Mouse (Mus musculus): Measurements from ENCODE around the gene Best1. TPM values are rescaled to one million over a fixed set of nuclear protein-coding genes. Genes with fewer than 3 reads are reported as not detected.

Best1 gene
- polyA plus RNA-seq, 1 experiment from 2014 or later, result 2.5 TPM

DNA sequence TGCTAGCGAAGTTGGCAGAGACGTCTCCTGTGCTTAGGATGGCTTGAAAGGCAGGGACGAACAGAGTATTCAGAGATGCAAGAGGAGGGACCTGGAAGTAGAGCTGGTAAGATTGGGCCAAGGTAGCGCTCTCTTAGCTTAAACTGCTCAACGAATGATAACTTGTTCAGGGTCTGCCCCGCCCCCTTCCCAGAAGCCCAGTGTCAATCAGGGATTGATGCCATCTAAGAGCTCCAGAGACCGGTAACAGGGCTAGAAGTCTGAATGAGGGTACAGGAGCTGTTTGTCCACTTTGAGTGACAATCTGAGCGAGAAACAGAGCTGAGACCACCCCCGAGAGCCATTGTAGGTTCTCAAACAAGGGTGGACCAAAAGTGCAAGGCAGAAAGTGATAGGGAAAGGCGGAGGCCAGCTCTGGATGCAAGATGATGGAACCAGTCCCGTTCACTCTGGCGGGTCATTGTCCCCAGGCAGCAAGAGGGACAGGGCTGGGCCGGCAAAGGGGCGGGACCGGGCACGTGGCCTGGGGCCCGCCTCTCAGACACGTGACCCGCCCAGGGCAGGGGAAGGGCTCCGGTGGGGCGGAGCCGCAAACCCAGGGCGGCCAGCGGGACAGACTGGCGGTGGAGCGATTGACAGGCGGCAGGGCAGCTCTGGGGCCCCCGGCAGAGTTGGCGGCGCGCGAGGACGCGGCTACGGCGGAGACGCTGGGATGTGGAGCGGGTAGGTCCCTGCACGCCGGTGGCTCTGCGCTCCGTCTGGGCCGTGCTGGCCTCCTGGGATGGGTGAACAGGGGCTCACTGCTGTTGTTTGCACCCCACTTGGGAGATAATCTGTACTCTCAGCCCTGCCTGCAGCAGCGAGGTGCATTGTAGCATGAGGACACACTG is 16.4 kb upstream of the Best1 start:
- H3K9ac ChIP-seq (replicated peaks; ENCODE audit: low read length), result peak overlapping the region; percentile 75
- peak overlapping the region; percentile 58 for H3K4me3 ChIP-seq (replicated peaks; ENCODE audit: low read depth, low read length)
- DNase-seq (peak; percentile 88), ATAC-seq (ENCODE audit: low FRiP score, low TSS enrichment) (peak; percentile 94)
- H3K36me3 ChIP-seq (ENCODE audit: control insufficient read depth, insufficient read depth, low read length), result no peaks in the 10 kb centered on the region
- H3K27me3 ChIP-seq (ENCODE audit: control insufficient read depth, insufficient read depth, low read length), result no peaks in the 10 kb centered on the region
- WGBS, result 5% methylated on average over 43 of the region's 44 CpGs
- H3K9me3 ChIP-seq (ENCODE audit: control insufficient read depth, low read length), result no peaks in the 10 kb centered on the region
- H3K4me2 ChIP-seq (ENCODE audit: low read length), result peak overlapping the region; percentile 95
- peak overlapping the region; percentile 27; the same call in 1 of the 2 replicates for H3K27ac ChIP-seq (replicated peaks; ENCODE audit: low read depth, low read length)
- peaks cover 14% of the 10 kb centered on the region for H3K4me1 ChIP-seq (ENCODE audit: control insufficient read depth, insufficient read depth, low read length)

DNA sequence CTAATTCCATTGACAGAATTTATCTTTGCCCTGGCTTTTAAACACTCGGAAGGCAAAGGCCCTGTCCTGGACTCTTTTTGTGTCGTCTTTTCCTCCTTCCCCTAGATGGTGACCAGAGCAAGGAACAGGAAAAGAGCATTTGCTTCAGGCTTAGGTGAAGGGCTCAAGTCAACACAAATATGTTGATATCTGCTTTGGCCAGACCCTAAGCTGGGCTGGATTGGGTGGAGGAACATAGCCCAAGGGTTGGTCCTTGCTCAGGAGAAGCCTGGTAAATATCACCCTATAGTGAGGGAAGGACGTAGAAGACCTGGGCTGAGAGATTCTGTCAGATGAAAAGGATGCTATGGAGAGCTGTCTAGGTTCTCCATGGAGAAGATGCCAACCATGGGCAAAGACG is 14.7 kb upstream of the Best1 start:
- Histone ChIP-seq H3K27ac (replicated peaks; ENCODE audit: low read depth, low read length) (no peak overlapping the region), H3K27me3 (ENCODE audit: control insufficient read depth, insufficient read depth, low read length) (no peaks in the 10 kb centered on the region), H3K4me3 (replicated peaks; ENCODE audit: low read depth, low read length) (no peak overlapping the region), H3K4me2 (ENCODE audit: low read length) (no peak overlapping the region), H3K36me3 (ENCODE audit: control insufficient read depth, insufficient read depth, low read length) (no peaks in the 10 kb centered on the region), H3K9me3 (ENCODE audit: control insufficient read depth, low read length) (no peaks in the 10 kb centered on the region), H3K4me1 (ENCODE audit: control insufficient read depth, insufficient read depth, low read length) (peaks cover 14% of the 10 kb centered on the region), H3K9ac (replicated peaks; ENCODE audit: low read length) (no peak overlapping the region)
- ATAC-seq (ENCODE audit: low FRiP score, low TSS enrichment) (no peak), DNase-seq (no peak)
- 89% methylated on average over 4 of the region's 4 CpGs for WGBS

DNA sequence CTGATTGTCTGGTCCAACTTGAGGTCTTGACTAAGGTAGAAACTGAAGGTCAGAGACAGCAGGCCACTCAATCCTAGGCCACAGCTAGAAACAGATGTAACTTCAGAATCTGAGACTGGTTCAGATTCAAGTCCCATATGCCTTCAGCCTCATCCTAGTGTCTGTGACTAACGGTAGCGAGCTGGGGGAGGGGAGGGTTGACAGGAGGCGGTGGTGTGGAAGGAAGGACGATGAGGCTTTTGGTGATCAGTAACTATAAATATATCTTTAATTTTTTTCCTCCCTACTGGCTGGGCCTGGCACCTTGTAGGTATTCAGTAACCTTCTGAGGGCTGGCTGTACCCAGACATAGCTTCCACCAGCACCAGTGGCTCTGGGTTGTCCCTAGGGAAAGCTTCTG is 14.0 kb upstream of the Best1 start:
- no peak overlapping the region for H3K9ac ChIP-seq (replicated peaks; ENCODE audit: low read length)
- no peak overlapping the region for H3K4me3 ChIP-seq (replicated peaks; ENCODE audit: low read depth, low read length)
- no peak overlapping the region for H3K27ac ChIP-seq (replicated peaks; ENCODE audit: low read depth, low read length)
- H3K4me1 ChIP-seq (ENCODE audit: control insufficient read depth, insufficient read depth, low read length), result peaks cover 14% of the 10 kb centered on the region
- H3K4me2 ChIP-seq (ENCODE audit: low read length), result no peak overlapping the region
- WGBS, result 83% methylated on average over 4 of the region's 4 CpGs
- DNase-seq (no peak), ATAC-seq (ENCODE audit: low FRiP score, low TSS enrichment) (no peak)
- no peaks in the 10 kb centered on the region for H3K36me3 ChIP-seq (ENCODE audit: control insufficient read depth, insufficient read depth, low read length)
- no peaks in the 10 kb centered on the region for H3K9me3 ChIP-seq (ENCODE audit: control insufficient read depth, low read length)
- no peaks in the 10 kb centered on the region for H3K27me3 ChIP-seq (ENCODE audit: control insufficient read depth, insufficient read depth, low read length)

DNA sequence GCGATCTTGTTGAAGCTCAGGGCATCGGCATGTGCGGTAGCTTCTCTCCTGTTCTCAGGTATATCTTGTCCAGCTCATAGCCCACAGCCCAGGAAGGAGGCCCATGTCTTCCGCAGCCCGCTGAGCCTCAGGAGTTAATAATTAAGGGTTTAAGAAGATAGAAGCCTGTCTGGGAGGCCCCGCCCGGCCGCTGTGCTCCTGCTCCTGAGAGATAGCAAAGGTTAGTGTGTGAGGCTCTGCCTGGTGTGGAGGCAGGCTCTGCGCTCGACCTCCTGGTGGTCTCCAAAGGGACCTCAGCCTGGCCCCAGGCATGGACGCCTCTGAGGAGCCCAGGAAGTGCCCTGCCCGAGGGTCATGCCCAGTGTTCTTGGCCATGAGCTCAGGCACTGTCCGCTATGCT is 13.4 kb upstream of the Best1 start:
- WGBS, result 86% methylated on average over 13 of the region's 13 CpGs
- no peak overlapping the region for H3K4me2 ChIP-seq (ENCODE audit: low read length)
- no peak for ATAC-seq (ENCODE audit: low FRiP score, low TSS enrichment)

DNA sequence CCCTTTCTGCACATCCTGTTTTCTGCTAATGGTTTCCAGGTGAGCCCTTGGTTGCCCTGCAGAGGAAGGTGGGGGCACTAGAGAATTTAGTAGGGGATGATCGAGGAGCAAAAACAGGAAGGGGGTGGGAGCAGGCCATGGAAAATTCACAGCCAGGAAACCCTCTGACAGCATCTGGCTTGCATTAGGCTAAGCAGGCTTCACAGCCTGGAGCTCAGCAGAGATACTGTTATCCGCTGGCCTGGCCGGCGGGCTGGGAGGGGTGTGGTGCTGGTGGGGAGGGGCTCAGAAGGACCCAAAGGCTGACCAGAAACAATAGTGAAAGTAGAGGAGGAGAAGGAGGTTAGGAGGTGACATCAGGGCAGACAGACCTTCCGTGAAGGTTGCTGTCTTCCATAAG is 12.5 kb upstream of the Best1 start:
- Histone ChIP-seq H3K27me3 (ENCODE audit: control insufficient read depth, insufficient read depth, low read length) (no peaks in the 10 kb centered on the region), H3K36me3 (ENCODE audit: control insufficient read depth, insufficient read depth, low read length) (no peaks in the 10 kb centered on the region), H3K27ac (replicated peaks; ENCODE audit: low read depth, low read length) (no peak overlapping the region), H3K4me3 (replicated peaks; ENCODE audit: low read depth, low read length) (no peak overlapping the region), H3K4me2 (ENCODE audit: low read length) (no peak overlapping the region), H3K9me3 (ENCODE audit: control insufficient read depth, low read length) (no peaks in the 10 kb centered on the region), H3K9ac (replicated peaks; ENCODE audit: low read length) (no peak overlapping the region), H3K4me1 (ENCODE audit: control insufficient read depth, insufficient read depth, low read length) (peaks cover 10% of the 10 kb centered on the region)
- no peak for ATAC-seq (ENCODE audit: low FRiP score, low TSS enrichment)
- WGBS, result 74% methylated on average over 5 of the region's 5 CpGs
- no peak for DNase-seq

More for the DNA sequence above, 13.4 kb upstream of the Best1 start:
- no peaks in the 10 kb centered on the region for H3K9me3 ChIP-seq (ENCODE audit: control insufficient read depth, low read length)
- no peak overlapping the region for H3K4me3 ChIP-seq (replicated peaks; ENCODE audit: low read depth, low read length)
- no peaks in the 10 kb centered on the region for H3K27me3 ChIP-seq (ENCODE audit: control insufficient read depth, insufficient read depth, low read length)
- no peaks in the 10 kb centered on the region for H3K36me3 ChIP-seq (ENCODE audit: control insufficient read depth, insufficient read depth, low read length)
- no peak for DNase-seq
- H3K9ac ChIP-seq (replicated peaks; ENCODE audit: low read length), result no peak overlapping the region
- H3K27ac ChIP-seq (replicated peaks; ENCODE audit: low read depth, low read length), result no peak overlapping the region
- peaks cover 14% of the 10 kb centered on the region for H3K4me1 ChIP-seq (ENCODE audit: control insufficient read depth, insufficient read depth, low read length)

DNA sequence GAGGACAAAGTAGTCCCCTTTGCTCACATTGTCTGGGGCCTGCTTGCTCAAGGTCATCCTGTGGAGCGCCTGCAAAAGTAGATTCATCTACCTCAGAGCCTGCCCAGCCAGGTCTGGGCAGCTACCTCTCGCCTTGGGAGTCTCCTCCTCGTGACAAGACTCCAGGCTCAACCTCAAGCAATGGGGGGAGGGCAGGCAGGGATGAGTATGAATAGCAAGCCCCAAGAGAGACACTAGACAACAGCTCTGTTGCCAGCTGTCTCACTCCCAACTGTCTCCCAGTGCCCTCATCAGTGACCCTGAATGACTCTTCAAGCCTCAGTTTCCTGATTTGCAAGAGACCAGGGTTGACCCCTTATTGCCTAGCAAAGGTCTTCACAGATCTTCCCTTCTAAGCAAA is 11.9 kb upstream of the Best1 start:
- Histone ChIP-seq H3K9me3 (ENCODE audit: control insufficient read depth, low read length) (no peaks in the 10 kb centered on the region), H3K9ac (replicated peaks; ENCODE audit: low read length) (no peak overlapping the region), H3K27me3 (ENCODE audit: control insufficient read depth, insufficient read depth, low read length) (no peaks in the 10 kb centered on the region), H3K4me1 (ENCODE audit: control insufficient read depth, insufficient read depth, low read length) (peaks cover 4% of the 10 kb centered on the region), H3K4me3 (replicated peaks; ENCODE audit: low read depth, low read length) (no peak overlapping the region), H3K27ac (replicated peaks; ENCODE audit: low read depth, low read length) (no peak overlapping the region), H3K36me3 (ENCODE audit: control insufficient read depth, insufficient read depth, low read length) (no peaks in the 10 kb centered on the region), H3K4me2 (ENCODE audit: low read length) (no peak overlapping the region)
- WGBS, result 57% methylated on average over 3 of the region's 3 CpGs
- no peak for ATAC-seq (ENCODE audit: low FRiP score, low TSS enrichment)
- no peak for DNase-seq

DNA sequence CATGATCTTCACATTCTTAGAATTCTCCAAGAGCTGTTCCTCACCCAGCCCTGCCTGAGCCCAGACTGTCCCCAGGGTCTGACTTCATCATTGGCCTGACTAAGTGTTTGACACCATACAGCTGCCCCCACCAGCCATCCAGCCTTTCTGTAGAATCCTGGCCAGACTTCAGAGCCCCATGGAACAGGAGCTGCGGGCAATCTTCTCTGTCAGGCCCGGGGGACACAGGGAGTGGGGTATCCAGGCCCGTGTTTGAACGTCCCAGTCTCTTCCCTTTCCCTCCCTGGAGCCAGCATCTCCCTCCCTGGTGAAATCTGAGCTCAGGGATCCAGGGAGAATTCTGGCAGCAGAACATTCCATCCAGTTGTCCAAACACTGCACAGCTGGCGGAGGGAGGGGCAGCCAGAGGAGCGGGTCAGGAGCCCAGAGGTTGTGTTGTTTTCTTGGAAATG is 11.4 kb upstream of the Best1 start:
- Histone ChIP-seq H3K9ac (replicated peaks; ENCODE audit: low read length) (no peak overlapping the region), H3K9me3 (ENCODE audit: control insufficient read depth, low read length) (no peaks in the 10 kb centered on the region), H3K27me3 (ENCODE audit: control insufficient read depth, insufficient read depth, low read length) (no peaks in the 10 kb centered on the region), H3K4me2 (ENCODE audit: low read length) (no peak overlapping the region), H3K36me3 (ENCODE audit: control insufficient read depth, insufficient read depth, low read length) (no peaks in the 10 kb centered on the region), H3K4me3 (replicated peaks; ENCODE audit: low read depth, low read length) (no peak overlapping the region), H3K27ac (replicated peaks; ENCODE audit: low read depth, low read length) (no peak overlapping the region), H3K4me1 (ENCODE audit: control insufficient read depth, insufficient read depth, low read length) (peaks cover 2% of the 10 kb centered on the region; the same call in 1 of the 2 replicates)
- 50% methylated on average over 6 of the region's 6 CpGs for WGBS
- ATAC-seq (ENCODE audit: low FRiP score, low TSS enrichment) (no peak), DNase-seq (no peak)

DNA sequence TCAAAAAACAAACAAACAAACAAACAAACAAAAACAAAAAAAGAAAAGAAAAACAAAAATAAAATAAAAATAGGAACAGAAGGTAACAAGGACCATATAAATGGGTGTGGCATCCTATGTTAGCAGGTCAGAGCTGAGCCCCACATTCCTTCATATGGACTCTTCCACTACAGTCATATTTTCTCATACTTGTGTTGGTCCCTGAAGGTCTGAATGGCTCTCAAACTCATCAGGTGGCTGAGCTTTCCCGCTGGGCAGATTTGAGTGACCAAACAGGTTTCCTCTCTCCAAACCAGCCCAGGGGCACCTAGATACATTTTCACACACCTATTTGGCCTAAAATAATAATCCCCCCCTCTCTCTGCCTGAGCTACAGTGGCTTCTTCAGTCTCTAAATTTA is 10.0 kb upstream of the Best1 start:
- no peaks in the 10 kb centered on the region for H3K27me3 ChIP-seq (ENCODE audit: control insufficient read depth, insufficient read depth, low read length)
- H3K9me3 ChIP-seq (ENCODE audit: control insufficient read depth, low read length), result no peaks in the 10 kb centered on the region
- H3K4me2 ChIP-seq (ENCODE audit: low read length), result no peak overlapping the region
- no peak for ATAC-seq (ENCODE audit: low FRiP score, low TSS enrichment)
- no peaks in the 10 kb centered on the region for H3K36me3 ChIP-seq (ENCODE audit: control insufficient read depth, insufficient read depth, low read length)
- H3K4me1 ChIP-seq (ENCODE audit: control insufficient read depth, insufficient read depth, low read length), result no peaks in the 10 kb centered on the region
- no peak overlapping the region for H3K9ac ChIP-seq (replicated peaks; ENCODE audit: low read length)
- no peak overlapping the region for H3K27ac ChIP-seq (replicated peaks; ENCODE audit: low read depth, low read length)
- no peak for DNase-seq
- 73% methylated on average over 1 of the region's 1 CpGs for WGBS
- no peak overlapping the region for H3K4me3 ChIP-seq (replicated peaks; ENCODE audit: low read depth, low read length)

DNA sequence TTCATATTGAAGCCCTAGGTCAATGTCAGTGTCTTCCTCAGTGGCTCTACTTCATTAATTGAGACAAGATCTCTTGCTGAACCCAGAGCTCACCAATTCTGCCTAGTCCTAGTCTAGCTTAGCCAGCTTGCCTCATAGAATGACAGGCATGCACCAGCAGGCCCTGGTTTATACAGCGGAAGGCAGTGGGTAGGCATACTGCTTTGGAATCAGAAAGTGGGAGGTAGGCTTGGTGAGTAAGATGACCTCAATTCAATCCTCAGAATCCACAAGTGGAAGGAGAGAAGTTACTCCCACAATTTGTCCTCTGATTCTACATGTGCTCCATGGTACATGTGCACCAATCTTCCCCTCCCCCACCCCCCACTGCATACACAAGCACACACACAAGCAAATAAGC is 2.3 kb upstream of the Best1 start:
- Histone ChIP-seq H3K4me1 (ENCODE audit: control insufficient read depth, insufficient read depth, low read length) (no peaks in the 10 kb centered on the region), H3K9ac (replicated peaks; ENCODE audit: low read length) (no peak overlapping the region), H3K27me3 (ENCODE audit: control insufficient read depth, insufficient read depth, low read length) (no peaks in the 10 kb centered on the region), H3K27ac (replicated peaks; ENCODE audit: low read depth, low read length) (no peak overlapping the region), H3K4me3 (replicated peaks; ENCODE audit: low read depth, low read length) (no peak overlapping the region), H3K4me2 (ENCODE audit: low read length) (no peak overlapping the region), H3K36me3 (ENCODE audit: control insufficient read depth, insufficient read depth, low read length) (no peaks in the 10 kb centered on the region), H3K9me3 (ENCODE audit: control insufficient read depth, low read length) (no peaks in the 10 kb centered on the region)
- WGBS, result 100% methylated on average over 1 of the region's 1 CpGs
- ATAC-seq (ENCODE audit: low FRiP score, low TSS enrichment), result no peak
- DNase-seq, result no peak
